Mouse (Mus musculus) heart, embryonic 15.5 days (tissue): ENCODE results near the gene Pmf1. TPM values are rescaled to one million over a fixed set of nuclear protein-coding genes. Genes with fewer than 3 reads are reported as not detected.
"Not testable (repeated sequence)": the region's sequence is repeated elsewhere in the genome, so short reads cannot be mapped to it uniquely, and the experiment has no call there.

Source experiments
- ATAC-seq: fragments of 200-750 bp; cut with Nextera tagmentation; replicated peaks from 2 replicates; pipeline ENCODE4 v1.8.0; 2017; ENCODE audit warnings: low read depth, moderate TSS enrichment; ENCODE audit not compliant: insufficient number of reproducible peaks, insufficient read depth, low FRiP score
- H3K27ac ChIP-seq: fragments of 300-500 bp; sonication (generic); 2 replicates; pipeline ENCODE4 v1.5.1; 2015; ENCODE audit warnings: mild to moderate bottlenecking, inconsistent platforms
- H3K27me3 ChIP-seq: fragments of 300-500 bp; sonication (generic); 2 replicates; pipeline ENCODE4 v1.6.1; 2015; ENCODE audit warnings: inconsistent platforms
- H3K36me3 ChIP-seq: fragments of 300-500 bp; sonication (generic); 2 replicates; pipeline ENCODE4 v1.6.1; 2015; ENCODE audit warnings: mild to moderate bottlenecking, inconsistent platforms
- H3K4me1 ChIP-seq: fragments of 300-500 bp; sonication (generic); replicated peaks from 2 replicates; pipeline ENCODE4 v1.6.1; 2015; ENCODE audit warnings: inconsistent platforms
- H3K4me2 ChIP-seq: fragments of 300-500 bp; sonication (generic); 2 replicates; pipeline ENCODE4 v1.6.1; 2015; ENCODE audit warnings: inconsistent platforms, mild to moderate bottlenecking, moderate library complexity
- H3K4me3 ChIP-seq: fragments of 300-500 bp; sonication (generic); 2 replicates; pipeline ENCODE4 v1.5.1; 2015; ENCODE audit warnings: mild to moderate bottlenecking, inconsistent platforms
- H3K9ac ChIP-seq: fragments of 300-500 bp; sonication (generic); 2 replicates; pipeline ENCODE4 v1.6.1; 2015; ENCODE audit warnings: mild to moderate bottlenecking, inconsistent platforms
- H3K9me3 ChIP-seq: fragments of 300-500 bp; sonication (generic); replicated peaks from 2 replicates; pipeline ENCODE4 v1.6.1; 2016; ENCODE audit warnings: inconsistent platforms
- WGBS: fragments of 180-500 bp; shearing (Covaris S2); methylation state at CpG from one replicate; pipeline ENCODE4 v1.1.7; 2015; ENCODE audit warnings: mixed read lengths; 5-methylcytosine and 5-hydroxymethylcytosine counted together
- polyA plus RNA-seq: library from polyadenylated mRNA; unstranded; fragments of >200 nt; fragmentation: Nextera tagmentation; extraction: Ambion mirVana; gene quantifications from 2 replicates; pipeline ENCODE4 v1.2.1, GENCODE M21; 2015

Pmf1 gene
- polyA plus RNA-seq, 1 experiment from 2014 or later, result 83.6 TPM

DNA sequence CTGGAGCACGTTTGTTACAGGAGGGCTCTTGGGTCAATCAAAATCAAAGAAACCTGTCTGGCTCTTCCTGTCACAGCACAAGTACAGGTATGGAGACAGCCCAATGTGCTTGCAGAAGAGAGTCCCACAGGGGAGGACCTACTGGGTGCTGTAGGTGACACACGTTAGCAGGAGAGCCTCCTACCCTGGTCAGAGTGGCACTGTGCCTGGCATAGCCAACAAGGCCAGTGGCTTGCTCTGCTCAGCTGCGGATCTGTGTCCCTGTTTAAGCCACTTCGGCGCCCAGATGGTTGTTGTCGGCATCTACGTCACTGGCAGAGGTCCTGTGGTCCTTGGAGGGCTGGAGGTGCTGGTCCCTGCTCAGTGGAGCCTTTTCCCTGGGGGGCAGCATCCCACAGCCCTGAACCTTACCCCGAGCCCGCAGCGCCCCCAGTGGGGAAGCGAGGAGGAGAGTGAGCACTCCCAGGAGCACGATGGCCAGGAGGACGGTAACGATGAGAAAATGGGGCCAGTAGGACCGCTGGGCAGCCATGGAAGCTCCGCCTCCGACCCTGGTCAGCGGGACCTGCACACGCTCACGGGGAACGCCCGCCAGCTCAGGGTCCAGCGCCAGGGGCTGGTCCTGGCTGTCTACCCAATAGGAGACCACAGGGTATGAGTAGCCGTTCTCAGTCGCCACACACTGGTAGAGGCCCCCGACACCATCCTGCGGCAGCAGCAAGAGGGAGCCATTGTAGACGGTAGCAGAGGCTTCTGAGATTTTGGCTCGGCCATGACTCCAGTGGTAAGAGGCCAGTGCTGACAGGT lies 26.5 kb upstream of the Pmf1 start:
- peak overlapping the region; percentile 45 for H3K9ac ChIP-seq
- peaks cover 30% of the 10 kb centered on the region for H3K4me1 ChIP-seq
- H3K4me3 ChIP-seq, result peak overlapping the region; percentile 48
- H3K9me3 ChIP-seq, result no peaks in the 10 kb centered on the region
- H3K4me2 ChIP-seq, result peak overlapping the region; percentile 82
- peaks cover under 1% of the 10 kb centered on the region; the same call in 1 of the 2 replicates for H3K27me3 ChIP-seq
- peak; percentile 90 for ATAC-seq
- 10% methylated on average over 29 of the region's 29 CpGs for WGBS
- H3K36me3 ChIP-seq, result no peaks in the 10 kb centered on the region
- peak overlapping the region; percentile 58 for H3K27ac ChIP-seq

DNA sequence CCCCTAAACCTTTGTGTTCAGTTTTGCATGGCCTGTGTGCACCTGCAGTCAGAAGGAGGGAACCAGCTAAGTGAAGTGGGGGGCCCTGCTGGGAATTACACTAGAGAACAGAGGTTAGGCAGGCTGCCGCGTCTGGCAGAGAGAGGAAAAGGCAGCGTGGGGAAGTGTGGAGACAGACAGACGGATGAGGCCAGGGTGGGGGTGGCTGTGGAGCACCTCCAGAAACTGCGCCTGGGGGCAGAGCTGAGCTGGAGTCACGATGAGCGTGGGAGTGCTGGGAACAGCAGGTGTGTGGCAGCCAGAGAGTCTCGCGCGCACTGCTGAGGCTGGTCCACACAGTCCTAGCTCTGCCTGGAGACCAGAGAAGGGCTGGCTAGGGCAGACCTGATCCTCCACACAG lies 25.4 kb upstream of the Pmf1 start:
- Histone ChIP-seq H3K36me3 (no peaks in the 10 kb centered on the region), H3K9me3 (no peaks in the 10 kb centered on the region), H3K27me3 (no peaks in the 10 kb centered on the region), H3K4me2 (no peak overlapping the region), H3K27ac (no peak overlapping the region), H3K4me1 (peaks cover 23% of the 10 kb centered on the region), H3K4me3 (no peak overlapping the region), H3K9ac (no peak overlapping the region)
- ATAC-seq, result no peak
- 57% methylated on average over 10 of the region's 10 CpGs for WGBS

DNA sequence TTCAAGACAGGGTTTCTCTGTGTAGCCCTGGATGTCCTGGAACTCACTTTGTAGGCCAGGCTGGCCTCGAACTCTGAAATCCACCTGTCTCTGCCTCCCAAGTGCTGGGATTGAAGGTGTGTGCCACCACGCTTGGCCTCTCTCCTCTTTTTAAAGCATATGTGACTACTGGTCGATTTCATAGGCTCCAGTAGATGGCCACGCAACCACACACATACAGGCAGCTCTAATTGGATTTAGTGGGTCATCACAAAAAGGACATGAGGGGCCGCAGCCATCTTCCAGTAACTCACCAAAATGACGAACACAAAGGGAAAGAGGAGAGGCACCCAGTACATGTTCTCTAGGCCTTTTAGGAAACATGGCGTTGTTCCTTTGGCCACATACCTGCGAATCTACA lies 18.5 kb upstream of the Pmf1 start:
- not testable (repeated sequence) for H3K9ac ChIP-seq, H3K27me3 ChIP-seq, H3K4me3 ChIP-seq, H3K36me3 ChIP-seq, H3K27ac ChIP-seq, ATAC-seq, H3K9me3 ChIP-seq, H3K4me2 ChIP-seq
- WGBS, result 66% methylated on average over 8 of the region's 8 CpGs
- peaks cover 10% of the 10 kb centered on the region for H3K4me1 ChIP-seq

DNA sequence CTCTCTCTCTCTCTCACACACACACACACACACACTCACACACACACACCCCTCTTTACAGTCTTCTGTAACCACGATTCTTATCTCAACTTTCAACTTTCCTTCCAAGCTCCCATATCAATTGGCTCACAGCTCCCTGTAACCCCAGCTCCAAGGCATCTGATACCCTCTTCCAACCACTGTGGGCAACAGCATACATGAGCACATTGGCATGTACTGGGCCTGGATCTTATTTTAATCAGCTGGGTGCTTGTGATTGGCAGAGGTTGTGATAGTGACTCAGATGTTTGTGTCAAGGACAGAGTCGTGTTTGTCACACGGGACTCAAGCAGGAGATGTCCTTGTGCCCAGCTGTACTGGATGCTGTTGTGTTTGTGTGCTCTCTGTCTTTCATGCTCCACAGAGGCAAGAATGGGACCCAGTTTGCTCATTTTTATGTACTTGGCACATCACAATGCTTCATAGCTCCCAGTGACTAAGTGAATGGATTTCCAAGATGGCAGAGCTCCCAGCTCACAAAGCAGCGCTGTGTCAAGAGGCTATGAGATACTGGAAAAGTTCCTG lies 17.3 kb upstream of the Pmf1 start:
- no peak for ATAC-seq
- no peaks in the 10 kb centered on the region for H3K36me3 ChIP-seq
- H3K27me3 ChIP-seq, result no peaks in the 10 kb centered on the region
- H3K4me2 ChIP-seq, result no peak overlapping the region
- H3K4me3 ChIP-seq, result no peak overlapping the region
- no peak overlapping the region for H3K9ac ChIP-seq
- WGBS, result 61% methylated on average over 4 of the region's 4 CpGs
- H3K27ac ChIP-seq, result no peak overlapping the region
- H3K9me3 ChIP-seq, result no peaks in the 10 kb centered on the region
- H3K4me1 ChIP-seq, result peaks cover 14% of the 10 kb centered on the region

DNA sequence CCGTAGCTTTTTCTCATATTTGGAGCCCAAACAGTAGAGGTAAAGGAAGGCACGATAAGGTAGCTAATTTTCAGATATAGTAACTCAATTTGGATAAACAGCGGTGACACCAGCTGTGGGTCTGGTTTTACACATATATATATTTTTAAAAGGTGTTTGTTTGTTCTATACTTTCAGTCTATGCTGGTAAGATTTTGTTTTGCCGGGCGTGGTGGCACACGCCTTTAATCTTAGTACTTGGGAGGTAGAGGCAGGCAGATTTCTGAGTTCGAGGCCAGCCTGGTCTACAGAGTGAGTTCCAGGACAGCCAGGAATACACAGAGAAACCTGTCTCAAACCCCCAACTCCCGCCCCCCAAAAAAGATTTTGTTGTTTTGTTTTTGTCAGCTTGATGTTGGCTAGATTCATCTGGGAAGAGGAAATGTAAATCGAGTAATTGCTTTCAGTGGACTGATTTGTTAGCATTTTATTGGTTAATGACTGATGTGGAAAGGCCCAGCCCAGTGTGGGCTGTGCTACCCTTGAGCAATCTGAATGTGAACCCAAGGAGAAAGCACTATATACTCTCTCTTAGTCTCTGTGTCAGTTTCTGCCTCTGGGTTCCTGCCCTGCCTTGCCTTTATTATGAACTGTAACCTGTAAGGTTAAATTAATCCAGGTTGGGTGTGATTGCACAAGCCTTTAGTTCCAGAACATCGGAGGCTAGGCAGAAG lies 15.7 kb upstream of the Pmf1 start:
- H3K4me2 ChIP-seq, result peak overlapping the region; percentile 95
- no peaks in the 10 kb centered on the region for H3K9me3 ChIP-seq
- H3K27ac ChIP-seq, result no peak overlapping the region
- WGBS, result 81% methylated on average over 10 of the region's 10 CpGs
- no peak overlapping the region for H3K9ac ChIP-seq
- no peaks in the 10 kb centered on the region for H3K27me3 ChIP-seq
- no peak overlapping the region for H3K4me3 ChIP-seq
- no peak for ATAC-seq
- peaks cover 21% of the 10 kb centered on the region for H3K4me1 ChIP-seq
- peaks cover under 1% of the 10 kb centered on the region; the same call in 1 of the 2 replicates for H3K36me3 ChIP-seq

DNA sequence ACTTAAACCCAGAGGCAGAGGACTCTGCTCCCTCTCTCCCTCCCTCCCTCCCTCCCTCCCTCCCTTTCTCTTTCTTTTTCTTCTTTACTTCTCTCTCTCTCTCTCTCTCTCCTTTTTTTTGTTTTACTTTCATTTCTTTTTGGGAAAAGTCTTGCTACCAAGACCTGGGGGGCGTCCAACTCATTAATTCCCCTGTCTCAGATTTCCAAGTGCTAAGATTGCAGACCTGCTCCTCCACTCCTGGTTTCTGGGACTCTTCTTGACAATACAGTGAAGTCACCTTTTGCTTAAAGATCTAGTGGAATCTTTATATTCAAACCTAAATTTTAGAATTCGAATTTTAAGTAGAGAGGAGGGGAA lies 15.2 kb upstream of the Pmf1 start:
- no peaks in the 10 kb centered on the region for H3K27me3 ChIP-seq
- H3K9me3 ChIP-seq, result no peaks in the 10 kb centered on the region
- no peak overlapping the region for H3K9ac ChIP-seq
- 20% methylated on average over 2 of the region's 2 CpGs for WGBS
- peaks cover 6% of the 10 kb centered on the region for H3K36me3 ChIP-seq
- ATAC-seq, result no peak
- peaks cover 21% of the 10 kb centered on the region for H3K4me1 ChIP-seq
- H3K4me3 ChIP-seq, result peak overlapping the region; percentile 92
- peak overlapping the region; percentile 95 for H3K4me2 ChIP-seq
- no peak overlapping the region for H3K27ac ChIP-seq

DNA sequence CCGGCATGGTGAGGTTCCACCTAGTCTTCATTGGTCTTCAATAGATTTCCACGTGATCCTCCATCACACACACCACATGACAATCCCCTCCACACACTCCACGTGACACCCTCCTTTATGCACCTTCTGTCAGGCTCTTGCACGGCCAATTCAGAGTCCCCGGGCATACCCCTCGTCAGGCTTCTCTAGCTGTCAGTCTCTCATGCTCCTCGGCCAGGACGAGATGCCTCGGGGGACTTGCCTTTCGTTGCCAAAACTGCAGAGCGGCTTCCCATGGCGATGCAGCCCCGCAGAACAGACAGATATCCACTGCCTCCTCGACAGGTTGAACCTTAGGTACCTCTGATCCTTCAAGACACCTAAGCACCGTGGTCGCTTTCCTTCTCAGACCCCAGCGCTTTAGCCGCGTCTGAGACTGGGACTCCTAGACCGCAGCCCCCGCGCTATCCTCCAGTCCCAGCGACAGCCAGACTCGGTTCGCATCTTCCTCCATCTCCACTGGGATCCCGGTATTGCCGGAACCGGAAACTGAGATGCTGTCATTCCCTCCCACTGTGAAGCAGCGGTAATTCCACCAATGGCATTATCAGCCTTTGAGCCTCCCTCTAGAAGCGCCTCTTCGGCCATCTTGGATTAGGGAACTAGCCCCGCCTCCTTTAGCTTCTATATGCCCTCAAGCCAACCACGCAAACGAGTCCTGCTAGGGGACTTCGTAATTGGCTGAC lies 14.6 kb upstream of the Pmf1 start, which contains the start of gene Slc25a44:
Gene Slc25a44 (minus strand): TSS at position 535 of the 725 bp plus-strand sequence.
- WGBS, result 1% methylated on average over 35 of the region's 35 CpGs
- Histone ChIP-seq H3K9ac (peak within 1 kb of the TSS; percentile 79), H3K9me3 (no peaks in the 10 kb centered on the region), H3K27me3 (no peaks in the 10 kb centered on the region), H3K36me3 (peaks cover 11% of the 10 kb centered on the region), H3K4me2 (peak within 1 kb of the TSS; percentile 95), H3K4me1 (peaks cover 21% of the 10 kb centered on the region), H3K27ac (peak within 1 kb of the TSS; percentile 58), H3K4me3 (peak within 1 kb of the TSS; percentile 92)
- ATAC-seq, result peak; percentile 97

DNA sequence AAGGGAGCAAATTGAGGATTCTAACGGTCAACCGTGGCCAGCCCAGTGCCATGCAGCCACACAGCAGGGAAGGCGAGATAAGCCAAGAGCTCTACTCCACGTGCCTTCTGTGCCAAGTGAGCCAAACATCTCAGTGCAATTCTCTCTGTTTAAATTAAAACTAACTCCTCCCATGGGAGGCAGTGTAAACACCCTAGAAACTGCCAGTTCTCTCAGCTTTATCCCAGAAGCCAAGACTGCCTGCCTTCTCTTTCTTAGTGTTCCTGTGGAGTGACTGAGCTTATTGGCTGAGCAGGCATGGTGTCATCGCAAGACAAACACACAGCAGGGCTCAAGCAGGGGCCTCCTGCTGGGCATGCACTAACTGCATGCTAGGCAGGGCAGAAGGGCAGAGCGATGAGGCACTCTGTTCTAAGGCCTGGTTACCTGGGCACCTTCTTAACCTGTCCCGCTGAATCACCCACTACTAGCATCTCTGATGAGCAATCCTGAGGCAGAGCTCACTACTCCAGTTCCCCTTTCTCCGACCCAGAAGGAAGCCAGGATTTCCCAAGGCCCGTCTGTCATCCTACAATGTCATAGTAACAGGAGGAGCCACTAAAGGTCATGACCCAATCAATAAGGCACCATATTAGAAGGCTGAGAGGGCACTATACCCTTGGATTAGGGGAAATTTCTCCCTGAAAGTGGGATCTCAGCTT lies 12.0 kb upstream of the Pmf1 start:
- no peak overlapping the region for H3K9ac ChIP-seq
- no peak overlapping the region for H3K27ac ChIP-seq
- peaks cover 21% of the 10 kb centered on the region for H3K4me1 ChIP-seq
- no peak for ATAC-seq
- no peaks in the 10 kb centered on the region for H3K9me3 ChIP-seq
- H3K36me3 ChIP-seq, result peaks cover 21% of the 10 kb centered on the region
- no peak overlapping the region for H3K4me2 ChIP-seq
- no peaks in the 10 kb centered on the region for H3K27me3 ChIP-seq
- WGBS, result 35% methylated on average over 9 of the region's 9 CpGs
- no peak overlapping the region for H3K4me3 ChIP-seq

DNA sequence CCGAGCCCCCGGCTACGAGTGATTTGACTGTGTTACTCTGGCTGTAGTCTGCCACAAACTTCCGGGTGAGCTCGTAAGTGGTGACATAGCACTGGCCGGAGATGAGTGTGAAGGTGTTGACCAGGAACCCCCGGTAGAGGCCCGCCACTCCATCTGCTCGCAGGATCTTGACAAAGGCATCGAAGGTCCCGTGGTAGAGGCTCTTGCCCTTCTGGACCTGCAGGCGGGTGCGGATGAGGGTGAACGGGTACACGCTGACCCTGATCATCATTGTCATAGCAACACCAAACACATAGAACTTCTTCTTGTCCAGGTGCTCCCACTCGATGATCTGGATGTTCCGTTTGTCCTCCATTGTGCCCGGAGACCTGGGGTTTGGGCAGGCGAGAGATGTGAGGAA lies 10.6 kb upstream of the Pmf1 start:
- Histone ChIP-seq H3K4me2 (no peak overlapping the region), H3K36me3 (peaks cover 30% of the 10 kb centered on the region), H3K4me1 (peaks cover 21% of the 10 kb centered on the region), H3K9ac (no peak overlapping the region), H3K4me3 (no peak overlapping the region), H3K9me3 (no peaks in the 10 kb centered on the region), H3K27ac (no peak overlapping the region), H3K27me3 (no peaks in the 10 kb centered on the region)
- no peak for ATAC-seq
- WGBS, result 90% methylated on average over 19 of the region's 19 CpGs

DNA sequence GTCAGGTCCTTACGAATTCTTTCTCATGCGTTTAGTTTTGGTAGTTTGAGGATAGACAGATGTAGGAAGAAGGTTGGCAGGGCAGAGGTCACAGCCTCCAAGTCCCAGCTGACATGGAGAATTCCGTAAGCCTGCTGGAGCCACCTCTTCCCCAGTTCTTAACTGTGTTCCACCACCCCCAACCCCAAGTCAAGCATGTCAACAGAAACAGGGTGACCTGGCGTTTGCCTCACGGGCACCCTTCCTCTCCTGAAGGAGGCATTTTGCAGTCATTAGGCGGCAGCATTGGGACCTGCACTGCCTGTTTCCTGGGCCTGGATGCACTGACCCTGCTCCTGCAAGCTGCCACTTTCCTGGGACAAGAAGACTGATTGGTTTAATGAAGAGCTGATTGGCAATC lies 7.9 kb upstream of the Pmf1 start:
- no peak overlapping the region for H3K4me3 ChIP-seq
- WGBS, result 81% methylated on average over 6 of the region's 6 CpGs
- no peak overlapping the region for H3K27ac ChIP-seq
- peaks cover 9% of the 10 kb centered on the region for H3K4me1 ChIP-seq
- peaks cover 44% of the 10 kb centered on the region for H3K36me3 ChIP-seq
- H3K9ac ChIP-seq, result no peak overlapping the region
- no peak for ATAC-seq
- no peaks in the 10 kb centered on the region for H3K9me3 ChIP-seq
- no peaks in the 10 kb centered on the region for H3K27me3 ChIP-seq
- no peak overlapping the region for H3K4me2 ChIP-seq
